Mouse (Mus musculus): ENCODE data around the gene Opn1mw.
"Not testable (repeated sequence)": the region's sequence is repeated elsewhere in the genome, so short reads cannot be mapped to it uniquely, and the experiment has no call there.

Opn1mw gene

DNA sequence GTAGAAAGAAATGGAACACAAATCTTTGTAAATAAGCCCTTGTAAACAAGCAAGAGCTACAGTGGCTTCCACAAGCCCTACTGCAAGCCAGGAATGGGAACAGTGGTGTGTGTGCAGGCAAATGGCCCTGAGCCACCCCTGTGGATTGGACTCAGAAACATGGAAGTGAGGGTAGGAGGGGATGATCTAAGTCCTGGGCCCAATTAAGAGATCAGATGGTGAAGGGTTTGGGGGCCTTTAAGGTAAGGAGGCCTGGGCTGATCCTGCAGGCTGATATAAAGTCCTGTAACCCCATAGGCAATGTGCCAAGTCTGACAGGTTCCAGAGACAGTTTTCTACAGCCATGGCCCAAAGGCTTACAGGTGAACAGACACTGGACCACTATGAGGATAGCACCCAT lies at the start of gene Opn1mw:
Gene Opn1mw (plus strand): TSS at position 301 of the 400 bp plus-strand sequence.
- no peak for DNase-seq

DNA sequence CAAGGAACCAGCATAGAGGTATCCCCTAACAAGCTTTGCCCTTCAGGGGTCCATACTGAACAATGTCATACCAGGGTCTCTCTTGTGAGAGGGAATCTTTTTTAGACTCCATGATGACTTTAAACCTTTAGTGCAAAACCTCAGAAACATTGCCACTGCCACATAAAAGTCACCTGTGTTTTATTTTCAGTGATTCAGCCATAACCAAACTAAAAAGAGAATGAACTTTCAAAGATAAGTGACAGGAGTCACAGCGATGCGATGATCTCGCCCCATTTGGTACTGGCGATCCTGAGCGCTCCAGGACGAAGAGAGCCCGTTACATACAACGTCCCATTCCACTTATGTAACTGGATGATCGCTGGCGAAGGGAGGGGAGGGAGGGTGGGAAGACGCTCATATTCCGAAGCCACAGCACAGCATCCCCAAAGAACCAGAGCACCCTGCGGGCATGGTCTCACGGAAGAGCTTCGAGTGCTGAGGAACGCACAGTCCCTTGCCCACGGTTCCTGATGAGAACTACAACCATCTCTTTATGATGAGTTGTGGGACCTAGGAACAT lies 42.9 kb upstream of the Opn1mw start:
- no peak for DNase-seq

DNA sequence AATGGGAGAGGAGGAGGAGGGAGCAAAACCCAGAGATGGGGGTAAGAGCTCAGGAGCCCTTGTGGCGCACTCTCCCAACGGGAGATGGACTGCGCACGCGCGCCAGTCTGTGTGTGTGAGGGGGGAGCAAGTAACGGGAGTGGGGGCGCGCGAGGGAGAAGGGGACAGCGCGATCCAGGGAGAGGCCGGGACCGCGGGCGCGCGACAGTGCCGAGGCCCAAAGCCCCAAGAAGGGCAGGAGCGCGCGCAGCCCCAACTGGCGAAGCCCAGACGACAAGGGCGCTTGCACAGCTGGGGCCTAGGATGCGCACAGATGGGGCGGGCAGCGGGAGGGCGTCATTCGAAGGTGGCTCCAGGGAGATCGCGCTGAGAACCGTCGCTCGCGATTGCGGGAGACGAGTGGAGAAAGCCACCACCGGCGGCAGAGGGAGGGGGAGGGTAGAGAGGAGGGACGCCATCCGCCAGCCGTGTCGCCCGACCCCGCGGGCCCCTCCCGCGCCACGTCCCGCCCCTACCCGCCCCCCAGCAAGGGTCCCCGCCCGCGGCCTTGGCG lies 42.2 kb upstream of the Opn1mw start:
- DNase-seq, result peak; percentile 66 to 72

DNA sequence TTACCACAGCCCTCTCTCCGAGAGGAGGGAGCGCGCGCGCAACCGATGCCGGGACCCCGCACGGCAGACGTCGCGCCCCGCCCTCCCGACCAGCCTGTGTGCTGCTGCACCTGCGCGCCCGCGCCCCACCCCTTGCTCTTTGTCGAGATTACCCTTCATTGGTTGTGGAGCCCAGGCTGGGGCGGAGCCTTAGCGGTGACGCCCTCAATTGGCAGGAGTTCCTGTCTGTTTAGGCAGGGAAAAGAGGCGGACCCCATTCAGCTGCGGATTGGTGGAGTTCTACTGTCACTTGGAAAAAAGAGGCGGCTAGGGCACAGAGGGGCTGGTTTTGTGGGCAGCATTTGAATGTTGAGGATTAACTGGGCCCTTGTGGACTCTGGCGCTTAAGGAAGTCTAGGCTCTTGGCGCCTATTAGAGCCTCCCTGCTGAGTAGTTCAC lies 41.6 kb upstream of the Opn1mw start:
- peak; percentile 95 to 97 for DNase-seq

DNA sequence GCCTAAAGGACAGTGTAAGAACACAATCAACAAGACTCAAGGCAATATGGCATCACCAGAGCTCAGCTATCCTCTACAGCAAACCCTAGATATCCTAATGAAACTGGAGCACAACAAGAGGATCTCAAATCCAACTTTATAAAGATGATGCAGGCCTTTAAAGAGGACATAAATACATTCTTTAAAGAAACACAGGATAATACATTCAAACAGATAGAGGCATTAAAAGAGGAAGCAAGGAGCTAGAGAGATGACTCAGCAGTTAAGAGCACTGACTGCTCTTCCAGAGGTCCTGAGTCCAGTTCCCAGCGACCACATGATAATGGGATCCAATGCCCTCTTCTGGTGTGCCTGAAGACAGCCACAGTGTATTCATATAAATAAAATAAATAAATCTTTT lies 32.1 kb upstream of the Opn1mw start:
- DNase-seq, result no peak

DNA sequence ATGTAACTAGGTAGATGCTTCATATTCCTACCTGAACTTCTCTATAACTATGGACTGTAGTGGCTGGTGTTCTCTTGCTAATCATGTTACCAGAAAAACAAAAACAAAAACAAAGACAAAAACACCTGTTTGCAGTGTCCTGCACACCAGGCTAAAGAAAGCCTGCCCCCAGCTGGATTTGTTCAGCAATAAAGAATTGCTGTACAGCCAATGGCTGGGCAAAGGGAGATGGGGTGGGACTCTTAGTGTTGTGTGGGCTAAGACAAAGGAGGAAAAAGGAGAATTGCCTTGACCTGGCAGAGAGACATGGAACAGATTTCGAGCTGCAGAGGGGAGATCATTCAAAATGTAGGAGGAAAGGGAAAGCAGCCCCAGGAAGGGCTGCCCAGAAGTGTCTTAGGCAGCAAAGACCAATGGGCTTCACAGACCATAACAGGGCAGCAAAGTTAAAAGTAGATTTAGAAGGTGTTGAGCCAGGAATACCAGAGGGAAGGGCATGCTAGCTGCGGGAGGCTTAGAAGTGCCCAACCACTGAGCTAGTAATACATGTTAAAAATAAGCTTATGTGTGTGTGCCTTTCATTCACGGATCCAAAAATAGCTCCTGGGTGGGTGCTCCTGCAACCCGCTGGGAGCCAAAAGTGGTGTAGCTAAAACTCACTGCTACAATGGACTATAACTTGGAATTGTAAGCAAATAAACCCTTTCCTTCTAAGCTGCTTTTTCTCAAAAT lies 23.6 kb upstream of the Opn1mw start:
- no peak for DNase-seq

DNA sequence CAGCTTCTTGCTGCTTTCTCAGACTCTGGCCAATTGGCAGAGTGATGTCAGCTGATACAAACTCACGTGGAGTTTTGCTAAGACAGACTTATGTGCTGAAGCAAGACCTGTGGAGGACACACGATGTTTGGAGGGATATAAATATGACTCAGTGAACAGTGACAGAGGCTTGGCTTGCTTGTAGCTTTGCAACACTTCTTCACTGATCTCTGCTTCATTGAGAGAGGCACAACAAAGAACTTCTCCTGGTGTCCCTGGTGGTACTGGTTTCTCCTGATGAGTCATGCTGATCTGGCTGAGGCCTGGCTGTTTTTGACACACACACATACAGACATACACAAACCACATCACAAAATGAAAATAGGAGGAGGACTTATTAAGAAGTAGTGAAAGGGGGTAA lies 21.3 kb upstream of the Opn1mw start:
- no peak for DNase-seq

DNA sequence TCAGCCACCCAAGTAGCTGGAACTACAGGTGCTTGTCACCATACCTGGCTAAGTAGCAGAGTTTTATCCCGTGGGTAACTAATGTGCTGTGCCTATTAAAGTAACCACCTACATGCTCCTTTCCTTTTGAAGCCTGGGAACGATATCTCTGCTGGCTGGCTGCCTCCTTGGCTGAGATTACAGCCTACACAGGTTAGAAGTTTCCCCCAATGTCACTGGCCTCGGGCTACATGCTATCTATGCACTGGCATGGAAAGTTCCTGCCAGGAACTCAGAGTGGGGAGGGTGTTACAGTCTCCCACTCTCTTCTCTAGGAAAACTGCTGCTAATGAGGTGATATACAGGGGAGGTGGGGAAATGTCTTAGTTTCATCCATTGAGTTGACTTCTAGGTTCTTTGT lies 18.5 kb upstream of the Opn1mw start:
- no peak for DNase-seq

DNA sequence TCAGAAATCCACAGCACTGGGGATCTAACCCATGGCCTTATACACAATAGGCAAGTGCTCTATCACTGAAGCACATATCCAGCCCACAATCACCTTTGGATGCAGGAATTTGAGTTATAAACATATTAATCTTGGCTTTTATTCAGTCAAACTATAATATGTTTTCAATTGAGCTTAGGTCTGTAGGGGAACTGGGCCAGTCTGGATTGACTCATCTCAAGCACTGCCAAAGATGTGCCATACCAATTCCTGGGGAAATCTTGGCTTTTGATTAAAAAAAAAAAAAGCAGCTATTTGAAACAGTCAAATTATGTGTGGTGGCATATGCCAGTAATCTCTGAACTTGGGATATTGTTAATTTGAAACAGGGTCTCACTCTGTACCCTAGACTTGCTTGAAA lies 13.2 kb upstream of the Opn1mw start:
- DNase-seq, result no peak

DNA sequence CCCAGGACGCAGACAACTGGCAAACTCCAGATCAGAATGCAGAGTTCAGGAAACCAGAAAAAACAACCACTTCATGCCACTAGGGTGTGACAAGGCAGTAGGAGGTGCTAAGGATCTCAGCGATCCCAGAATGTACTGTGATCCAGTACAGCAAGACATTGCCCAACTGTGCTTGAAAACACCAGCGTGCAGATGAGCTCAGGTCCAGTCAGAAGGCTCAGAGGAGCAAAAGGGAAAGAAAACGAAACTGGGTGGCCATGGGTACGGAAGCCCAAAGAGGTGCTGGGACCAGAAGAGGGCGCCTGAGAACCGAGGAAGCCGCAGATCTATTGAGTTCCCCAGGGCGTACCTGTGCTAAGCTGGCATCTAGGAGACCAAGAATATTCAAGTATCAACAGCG lies 11.8 kb upstream of the Opn1mw start:
- peak; percentile 17 to 34 for DNase-seq

DNA sequence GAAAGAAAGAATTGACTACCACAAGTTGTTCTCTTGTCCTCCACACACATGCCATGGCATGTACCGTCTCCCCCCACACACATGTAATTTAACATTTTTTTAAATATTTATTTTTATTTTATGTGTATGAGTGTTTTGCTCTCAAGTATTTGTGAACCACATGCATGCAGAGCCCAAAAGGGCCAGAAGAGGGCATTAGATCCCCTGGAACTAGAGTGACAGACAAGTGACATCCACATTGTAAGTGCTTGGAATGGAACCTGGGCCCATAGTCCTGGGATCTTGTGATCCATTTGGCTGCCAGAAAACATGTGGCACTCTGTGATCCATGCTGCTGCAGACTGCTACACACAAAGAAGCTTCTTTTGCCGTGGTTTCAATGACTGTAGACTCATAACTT lies 2.3 kb upstream of the Opn1mw start:
- peak; percentile 2 to 9 for DNase-seq

DNA sequence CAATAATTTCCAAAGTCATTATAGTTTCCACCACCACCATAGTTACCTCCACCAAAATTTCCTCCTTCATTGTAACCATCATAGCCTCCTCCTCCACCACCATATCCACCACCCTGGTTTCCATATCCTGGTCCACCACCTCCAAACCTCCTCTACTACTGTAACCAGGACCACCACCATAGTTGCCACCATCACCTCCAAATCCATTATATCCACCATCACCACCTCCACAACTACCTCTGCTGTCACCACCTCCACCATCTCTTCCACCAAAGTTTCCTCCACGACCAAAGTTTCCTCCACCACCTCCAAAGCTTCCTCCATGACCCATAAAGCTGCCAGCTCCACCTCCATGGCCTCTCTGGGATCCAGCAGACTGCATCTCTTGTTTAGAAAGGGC lies 8.0 kb downstream of the Opn1mw start, which contains the start of gene Mecp2:
Gene Mecp2 (minus strand): TSS at position 101 of the 400 bp plus-strand sequence.
- not testable (repeated sequence) for DNase-seq

DNA sequence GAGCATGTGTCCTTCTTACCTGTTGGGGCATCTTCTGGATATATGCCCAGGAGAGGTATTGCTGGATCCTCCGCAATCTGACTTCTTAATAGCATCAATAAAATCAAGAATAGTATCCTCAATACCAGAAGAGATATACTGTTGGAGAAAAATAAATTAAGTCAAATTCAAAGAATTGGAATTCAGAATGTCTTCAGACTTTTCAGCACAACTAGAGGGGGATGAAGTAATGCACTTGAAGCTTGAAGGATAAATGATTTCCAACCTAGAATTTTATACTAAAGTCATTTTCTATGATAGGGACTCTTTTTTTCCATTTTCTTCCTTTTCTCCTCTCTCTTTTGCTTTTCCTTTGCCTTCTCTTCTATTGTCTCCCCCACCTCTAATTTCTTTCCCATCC lies 40.5 kb downstream of the Opn1mw start, which contains the start of gene Tex28:
Gene Tex28 (minus strand): TSS at position 101 of the 400 bp plus-strand sequence.
- DNase-seq, result no peak

DNA sequence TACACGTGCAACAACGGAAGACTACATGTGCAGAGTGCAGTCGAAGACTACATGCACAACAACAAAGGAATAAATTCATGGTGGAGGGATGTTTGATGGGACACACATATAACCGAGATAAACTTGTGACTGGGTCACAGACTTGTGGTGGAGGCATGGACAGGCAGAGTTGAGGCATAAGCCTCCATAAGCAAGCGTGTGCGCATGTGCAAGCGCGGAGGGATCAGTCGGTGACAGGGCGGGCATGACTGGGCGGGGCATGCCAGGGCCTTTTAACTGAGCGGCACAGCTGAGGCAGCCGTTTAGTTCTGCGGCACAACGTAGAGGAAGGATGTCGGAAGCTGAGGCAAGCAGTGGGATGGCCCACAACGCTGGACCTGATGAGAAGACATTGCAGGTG lies 49.7 kb downstream of the Opn1mw start, which contains the start of gene Tktl1:
Gene Tktl1 (plus strand): TSS at position 301 of the 400 bp plus-strand sequence.
- DNase-seq, result no peak

All from thymus, adult 18-20 months (tissue).